Mouse (Mus musculus) kidney, embryonic 15.5 days (tissue): Measurements from ENCODE around the gene Cdsn. TPM values are rescaled to one million over a fixed set of nuclear protein-coding genes. Genes with fewer than 3 reads are reported as not detected.

Experiments used
- ATAC-seq: fragments of 200-750 bp; cut with Nextera tagmentation; replicated peaks from 2 replicates; pipeline ENCODE4 v1.8.0; 2017; ENCODE audit warnings: moderate TSS enrichment; ENCODE audit not compliant: low FRiP score
- H3K27ac ChIP-seq: fragments of 300-500 bp; sonication (generic); 2 replicates; pipeline ENCODE4 v1.5.1; 2015; ENCODE audit warnings: mild to moderate bottlenecking, inconsistent platforms
- H3K27me3 ChIP-seq: fragments of 300-500 bp; sonication (generic); 2 replicates; pipeline ENCODE4 v1.6.1; 2015; ENCODE audit warnings: inconsistent platforms
- H3K36me3 ChIP-seq: fragments of 300-500 bp; sonication (generic); 2 replicates; pipeline ENCODE4 v1.6.1; 2015; ENCODE audit warnings: inconsistent platforms
- H3K4me1 ChIP-seq: fragments of 300-500 bp; sonication (generic); 2 replicates; pipeline ENCODE4 v1.6.1; 2015; ENCODE audit warnings: inconsistent platforms
- H3K4me2 ChIP-seq: fragments of 300-500 bp; sonication (generic); 2 replicates; pipeline ENCODE4 v1.6.1; 2015; ENCODE audit warnings: moderate library complexity, mild to moderate bottlenecking, inconsistent platforms
- H3K4me3 ChIP-seq: fragments of 300-500 bp; sonication (generic); replicated peaks from 2 replicates; pipeline ENCODE4 v1.5.1; 2015; ENCODE audit warnings: mild to moderate bottlenecking, inconsistent platforms
- H3K9ac ChIP-seq: fragments of 300-500 bp; sonication (generic); 2 replicates; pipeline ENCODE4 v1.6.1; 2015; ENCODE audit warnings: mild to moderate bottlenecking, inconsistent platforms
- H3K9me3 ChIP-seq: fragments of 300-500 bp; sonication (generic); replicated peaks from 2 replicates; pipeline ENCODE4 v1.6.1; 2016; ENCODE audit warnings: inconsistent platforms
- WGBS: fragments of 180-500 bp; shearing (Covaris S2); methylation state at CpG from one replicate; pipeline ENCODE4 v1.1.7; 2015; ENCODE audit warnings: mixed read lengths; 5-methylcytosine and 5-hydroxymethylcytosine counted together
- polyA plus RNA-seq: library from polyadenylated mRNA; unstranded; fragments of >200 nt; fragmentation: Nextera tagmentation; extraction: Ambion mirVana; gene quantifications from 2 replicates; pipeline ENCODE4 v1.2.1, GENCODE M21; 2015

Gene Cdsn
- polyA plus RNA-seq, 1 experiment from 2014 or later: not detected

- no peak overlapping the region for H3K4me2 ChIP-seq
- H3K4me3 ChIP-seq: no peak overlapping the region
- WGBS: 47% methylated on average over 10 of the region's 10 CpGs
- no peaks in the 10 kb centered on the region for H3K27me3 ChIP-seq
- no peaks in the 10 kb centered on the region for H3K36me3 ChIP-seq
- no peaks in the 10 kb centered on the region for H3K9me3 ChIP-seq
- H3K9ac ChIP-seq: no peak overlapping the region
- H3K4me1 ChIP-seq: no peaks in the 10 kb centered on the region
- no peak overlapping the region for H3K27ac ChIP-seq
- no peak for ATAC-seq
These were observed 12.4 kb upstream of the Cdsn start for GRCm38 (mm10) chr17:35539540-35539939.

DNA sequence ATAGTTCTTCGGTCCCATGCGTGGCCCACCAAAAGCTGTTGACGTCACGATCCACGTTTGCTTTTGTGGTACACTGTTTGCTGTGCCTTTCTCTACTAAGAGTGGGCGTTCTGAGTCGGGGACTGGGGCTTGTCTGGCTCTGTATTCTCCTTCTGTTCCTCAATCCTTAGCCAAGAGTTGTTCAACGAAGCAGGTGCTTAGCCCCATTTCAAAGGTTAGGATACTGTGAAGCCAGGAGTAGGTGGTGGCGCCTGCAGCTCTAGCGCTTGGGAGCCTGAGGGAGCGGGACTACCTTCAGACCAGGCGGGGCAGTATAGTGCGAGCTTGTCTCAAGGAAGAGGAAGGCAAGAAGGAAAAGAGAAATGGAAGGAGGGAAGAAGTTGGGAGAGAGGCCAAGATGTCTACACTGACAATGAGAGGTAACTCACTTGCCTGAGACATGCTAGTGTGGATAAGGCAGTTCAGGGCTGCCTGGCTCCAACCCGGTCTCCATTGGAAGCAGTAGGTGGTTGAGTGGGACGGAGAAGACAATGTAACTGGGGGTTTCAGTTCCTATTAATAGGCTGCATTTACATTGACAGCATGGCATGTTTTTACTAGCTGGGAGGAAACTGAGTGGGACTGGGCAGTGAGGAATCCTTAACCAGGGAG, 9.0 kb upstream of the Cdsn start:
- H3K4me2 ChIP-seq: no peak overlapping the region
- no peaks in the 10 kb centered on the region for H3K27me3 ChIP-seq
- H3K36me3 ChIP-seq: no peaks in the 10 kb centered on the region
- no peak overlapping the region for H3K27ac ChIP-seq
- ATAC-seq: no peak
- H3K9me3 ChIP-seq: no peaks in the 10 kb centered on the region
- 89% methylated on average over 15 of the region's 15 CpGs for WGBS
- H3K4me3 ChIP-seq: no peak overlapping the region
- 0 out of 2 replicates have a peak, but pooled peaks cover 4% of the 10 kb centered on the region for H3K4me1 ChIP-seq
- no peak overlapping the region for H3K9ac ChIP-seq

GRCm38 (mm10) chr17:35543412-35543861, 8.5 kb upstream of the Cdsn start:
- no peak overlapping the region for H3K27ac ChIP-seq
- no peak overlapping the region for H3K9ac ChIP-seq
- H3K4me1 ChIP-seq: 0 out of 2 replicates have a peak, but pooled peaks cover 4% of the 10 kb centered on the region
- no peaks in the 10 kb centered on the region for H3K36me3 ChIP-seq
- H3K4me2 ChIP-seq: no peak overlapping the region
- H3K4me3 ChIP-seq: no peak overlapping the region
- no peaks in the 10 kb centered on the region for H3K9me3 ChIP-seq
- no peak for ATAC-seq
- WGBS: 60% methylated on average over 14 of the region's 14 CpGs
- H3K27me3 ChIP-seq: no peaks in the 10 kb centered on the region

- no peak overlapping the region for H3K4me2 ChIP-seq
- no peaks in the 10 kb centered on the region for H3K27me3 ChIP-seq
- no peak for ATAC-seq
- H3K9ac ChIP-seq: no peak overlapping the region
- WGBS: 79% methylated on average over 6 of the region's 6 CpGs
- no peaks in the 10 kb centered on the region for H3K9me3 ChIP-seq
- H3K27ac ChIP-seq: no peak overlapping the region
- H3K4me3 ChIP-seq: no peak overlapping the region
- no peaks in the 10 kb centered on the region for H3K36me3 ChIP-seq
- 0 out of 2 replicates have a peak, but pooled peaks cover 7% of the 10 kb centered on the region for H3K4me1 ChIP-seq
These were observed 7.9 kb upstream of the Cdsn start for GRCm38 (mm10) chr17:35544001-35544400.

DNA sequence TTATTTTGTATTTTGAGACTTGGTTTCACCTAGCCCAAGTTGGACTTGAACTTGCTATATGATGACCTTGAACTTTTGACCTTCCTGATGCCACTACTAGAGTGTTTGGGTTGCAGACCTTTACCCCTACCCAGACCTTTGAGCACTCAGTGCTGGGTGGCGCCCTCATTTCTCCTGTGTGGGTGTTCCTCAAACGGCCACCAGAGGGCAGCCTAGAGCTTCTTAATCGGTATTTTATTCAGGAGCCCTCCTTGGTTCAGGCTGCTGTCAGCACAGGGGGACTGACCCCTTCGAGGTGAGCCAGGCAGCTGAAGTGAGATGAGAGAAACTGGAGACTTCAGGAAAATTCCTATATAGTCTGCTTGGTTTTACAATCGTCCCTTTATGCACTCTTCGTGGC, 7.2 kb upstream of the Cdsn start:
- no peak overlapping the region for H3K4me2 ChIP-seq
- no peaks in the 10 kb centered on the region for H3K27me3 ChIP-seq
- no peak overlapping the region for H3K4me3 ChIP-seq
- no peaks in the 10 kb centered on the region for H3K36me3 ChIP-seq
- no peak overlapping the region for H3K9ac ChIP-seq
- H3K27ac ChIP-seq: no peak overlapping the region
- 41% methylated on average over 6 of the region's 6 CpGs for WGBS
- no peak; the same call in 1 of the 2 replicates for ATAC-seq
- peaks cover 12% of the 10 kb centered on the region; the same call in 1 of the 2 replicates for H3K4me1 ChIP-seq
- no peaks in the 10 kb centered on the region for H3K9me3 ChIP-seq

DNA sequence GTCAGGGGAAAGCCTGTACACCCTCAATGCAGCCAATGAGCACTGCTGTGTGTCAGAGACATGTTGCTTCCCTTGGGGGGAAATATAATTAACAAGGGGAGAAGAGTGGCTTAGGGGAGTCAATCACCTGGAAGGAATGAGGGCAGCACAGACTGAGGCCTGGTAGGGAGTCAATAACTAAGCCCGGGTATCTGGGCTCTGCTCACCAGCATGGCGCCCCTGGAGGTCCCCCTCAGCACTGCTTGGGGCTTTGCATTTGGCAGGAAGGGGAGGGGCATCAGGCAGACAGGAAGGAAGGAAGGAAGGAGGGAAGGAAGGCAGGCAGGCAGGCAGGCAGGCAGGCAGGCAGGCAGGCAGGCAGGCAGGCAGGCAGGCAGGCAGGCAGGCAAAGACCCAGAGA, 4.5 kb upstream of the Cdsn start:
- H3K4me3 ChIP-seq: no peak overlapping the region
- no peak overlapping the region for H3K4me2 ChIP-seq
- H3K9me3 ChIP-seq: no peaks in the 10 kb centered on the region
- H3K27ac ChIP-seq: no peak overlapping the region
- H3K4me1 ChIP-seq: peaks cover 14% of the 10 kb centered on the region; the same call in 1 of the 2 replicates
- H3K9ac ChIP-seq: no peak overlapping the region
- no peaks in the 10 kb centered on the region for H3K27me3 ChIP-seq
- no peak for ATAC-seq
- WGBS: 83% methylated on average over 2 of the region's 2 CpGs
- H3K36me3 ChIP-seq: no peaks in the 10 kb centered on the region

GRCm38 (mm10) chr17:35548636-35549035, 3.3 kb upstream of the Cdsn start:
- peaks cover 14% of the 10 kb centered on the region; the same call in 1 of the 2 replicates for H3K4me1 ChIP-seq
- H3K27me3 ChIP-seq: no peaks in the 10 kb centered on the region
- no peaks in the 10 kb centered on the region for H3K9me3 ChIP-seq
- H3K4me3 ChIP-seq: no peak overlapping the region
- H3K36me3 ChIP-seq: no peaks in the 10 kb centered on the region
- ATAC-seq: no peak
- WGBS: 33% methylated on average over 5 of the region's 5 CpGs
- no peak overlapping the region for H3K27ac ChIP-seq
- H3K9ac ChIP-seq: no peak overlapping the region
- no peak overlapping the region for H3K4me2 ChIP-seq

DNA sequence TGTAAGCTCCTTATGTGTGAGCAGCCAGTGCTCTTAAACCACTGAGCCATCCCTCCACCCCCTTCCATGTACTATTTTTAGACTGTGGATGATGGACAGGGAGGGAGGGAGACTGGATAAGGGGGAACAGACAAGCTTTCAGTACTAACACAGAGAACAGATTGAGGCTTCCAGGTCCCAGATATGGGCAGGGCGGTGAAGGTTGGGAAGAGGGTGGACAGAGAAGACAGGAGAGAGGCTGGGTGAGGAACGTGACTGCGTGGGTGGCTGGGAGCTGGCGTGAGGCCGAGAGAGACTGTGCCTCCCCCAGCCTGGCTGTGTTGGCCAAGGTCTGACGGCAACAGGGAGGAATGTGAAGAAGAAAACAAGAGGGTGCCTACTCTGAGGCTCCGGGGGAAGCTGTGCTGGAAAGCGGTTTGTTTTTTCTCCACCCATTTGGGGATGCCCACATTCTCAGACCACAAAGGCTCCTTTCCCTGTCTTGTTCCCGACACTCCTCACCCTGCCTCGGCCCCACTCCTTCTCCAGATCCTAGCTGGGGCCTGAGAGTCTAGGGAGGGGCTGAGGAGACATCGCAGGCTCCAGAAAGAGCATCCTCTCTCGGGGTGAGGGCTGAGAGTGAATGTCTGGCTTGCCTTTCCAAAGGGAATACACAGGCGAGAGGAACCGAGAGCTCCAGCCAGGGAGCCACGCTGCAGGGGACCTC, 2.3 kb upstream of the Cdsn start:
- Histone ChIP-seq H3K9me3 (no peaks in the 10 kb centered on the region), H3K4me1 (peaks cover 14% of the 10 kb centered on the region; the same call in 1 of the 2 replicates), H3K27me3 (no peaks in the 10 kb centered on the region), H3K4me2 (0 out of 2 replicates have a peak overlapping the region, but pooled peaks have one; percentile 7), H3K4me3 (no peak overlapping the region), H3K27ac (peak overlapping the region; percentile 75), H3K36me3 (no peaks in the 10 kb centered on the region), H3K9ac (no peak overlapping the region)
- ATAC-seq: peak; percentile 17; the same call in 1 of the 2 replicates
- WGBS: 41% methylated on average over 15 of the region's 15 CpGs

DNA sequence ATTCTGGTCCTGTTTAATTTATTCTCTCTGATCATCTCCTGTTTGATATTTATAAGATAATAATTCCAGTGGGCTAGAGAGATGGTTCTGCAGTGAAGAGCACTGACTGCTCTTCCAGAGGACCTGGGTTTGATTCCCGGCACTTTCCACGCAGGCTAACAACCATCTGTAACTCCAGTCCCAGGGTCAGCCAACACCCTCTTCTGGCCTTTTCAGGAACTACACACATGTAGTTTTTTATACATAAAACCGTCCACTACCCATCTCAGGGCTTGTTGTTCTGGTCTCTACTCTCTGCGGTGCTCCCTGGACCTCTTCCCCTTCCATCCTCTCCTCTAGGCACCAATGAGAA, 1.8 kb upstream of the Cdsn start:
- H3K4me3 ChIP-seq: no peak overlapping the region
- 90% methylated on average over 4 of the region's 4 CpGs for WGBS
- no peaks in the 10 kb centered on the region for H3K27me3 ChIP-seq
- no peaks in the 10 kb centered on the region for H3K36me3 ChIP-seq
- peaks cover 14% of the 10 kb centered on the region; the same call in 1 of the 2 replicates for H3K4me1 ChIP-seq
- H3K27ac ChIP-seq: peak overlapping the region; percentile 75
- H3K9ac ChIP-seq: no peak overlapping the region
- 0 out of 2 replicates have a peak overlapping the region, but pooled peaks have one; percentile 7 for H3K4me2 ChIP-seq
- no peaks in the 10 kb centered on the region for H3K9me3 ChIP-seq
- ATAC-seq: no peak

- 28% methylated on average over 8 of the region's 8 CpGs for WGBS
- Histone ChIP-seq H3K4me2 (no peak overlapping the region), H3K4me3 (no peak overlapping the region), H3K36me3 (no peaks in the 10 kb centered on the region), H3K9me3 (no peaks in the 10 kb centered on the region), H3K27me3 (no peaks in the 10 kb centered on the region), H3K27ac (no peak overlapping the region), H3K4me1 (peaks cover 14% of the 10 kb centered on the region; the same call in 1 of the 2 replicates), H3K9ac (no peak overlapping the region)
- 0 out of 2 replicates have a peak, but pooled peaks have one; percentile 35 for ATAC-seq
These were observed 1.1 kb upstream of the Cdsn start for GRCm38 (mm10) chr17:35550871-35551270.

- peaks cover 9% of the 10 kb centered on the region for H3K4me1 ChIP-seq
- no peak for ATAC-seq
- 82% methylated on average over 5 of the region's 5 CpGs for WGBS
These were observed 2.4 kb downstream of the Cdsn start for GRCm38 (mm10) chr17:35554321-35554720.

GRCm38 (mm10) chr17:35554761-35555397, 3.0 kb downstream of the Cdsn start:
- Histone ChIP-seq H3K27me3 (no peaks in the 10 kb centered on the region), H3K27ac (no peak overlapping the region), H3K9me3 (no peaks in the 10 kb centered on the region), H3K4me2 (no peak overlapping the region), H3K4me1 (peaks cover 4% of the 10 kb centered on the region; the same call in 1 of the 2 replicates), H3K4me3 (no peak overlapping the region), H3K36me3 (no peaks in the 10 kb centered on the region), H3K9ac (no peak overlapping the region)
- WGBS: 94% methylated on average over 18 of the region's 18 CpGs
- ATAC-seq: no peak

More at GRCm38 (mm10) chr17:35554321-35554720, 2.4 kb downstream of the Cdsn start:
- no peaks in the 10 kb centered on the region for H3K27me3 ChIP-seq
- no peaks in the 10 kb centered on the region for H3K36me3 ChIP-seq
- no peak overlapping the region for H3K9ac ChIP-seq
- no peak overlapping the region for H3K4me2 ChIP-seq
- no peak overlapping the region for H3K4me3 ChIP-seq
- no peaks in the 10 kb centered on the region for H3K9me3 ChIP-seq
- no peak overlapping the region for H3K27ac ChIP-seq
